Mouse (Mus musculus): ENCODE results near the gene Polr1e. TPM values are rescaled to one million over a fixed set of nuclear protein-coding genes. Genes with fewer than 3 reads are reported as not detected.

The Polr1e gene
- polyA plus RNA-seq, 1 experiment from 2014 or later = 52.1 TPM

DNA sequence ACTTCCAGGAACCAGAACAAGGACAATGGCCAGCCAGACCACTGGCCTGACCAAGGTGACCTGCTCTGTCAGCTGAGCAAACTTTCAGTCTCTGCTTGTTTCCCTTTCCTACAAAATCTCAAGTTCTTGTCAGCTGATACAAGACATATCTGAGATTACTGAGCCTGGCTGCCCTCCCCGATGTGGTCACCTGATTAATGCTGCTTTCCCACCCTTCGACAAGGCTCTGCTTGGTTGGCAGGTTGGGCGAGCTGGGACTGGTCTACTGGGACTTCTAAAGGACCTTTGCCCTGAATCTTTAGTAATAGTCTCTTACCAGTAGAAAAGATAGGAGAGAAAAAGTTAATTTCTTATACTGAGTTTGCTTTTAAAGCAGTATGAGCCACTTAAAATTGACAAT, 12.9 kb upstream of the Polr1e start:
- H3K4me1 ChIP-seq (replicated peaks) = peaks cover 9% of the 10 kb centered on the region
- H3K4me2 ChIP-seq = no peak overlapping the region
- WGBS = 84% methylated on average over 3 of the region's 3 CpGs

DNA sequence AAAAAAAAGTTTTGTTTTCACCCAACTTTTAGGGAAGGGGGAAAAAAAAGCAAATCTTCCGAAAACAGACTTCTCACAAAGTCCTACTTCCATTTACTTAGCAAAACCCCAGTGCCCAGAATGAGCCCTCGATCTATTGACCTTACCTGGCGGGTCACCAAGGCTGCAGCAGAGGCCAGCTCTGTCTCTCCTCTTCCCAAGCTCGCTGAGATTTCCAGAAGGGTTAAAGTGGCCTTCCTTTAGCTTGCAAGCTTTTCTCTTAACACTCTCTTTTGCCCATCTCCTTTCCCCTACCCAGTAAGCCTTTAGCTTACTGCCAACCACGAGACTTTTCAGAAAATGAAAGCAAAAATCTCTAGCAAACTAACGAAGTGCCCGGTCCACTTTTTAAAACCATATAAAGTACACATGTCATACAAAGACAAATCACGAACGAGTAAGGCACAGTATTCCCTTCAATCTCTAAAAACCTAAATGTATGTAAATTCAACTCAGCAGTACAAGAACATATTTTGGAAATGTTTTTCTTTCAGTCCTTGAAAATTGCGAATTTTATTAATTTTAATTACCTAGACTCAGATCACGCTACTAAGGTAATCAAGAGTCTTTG, 7.5 kb upstream of the Polr1e start:
- H3K4me3 ChIP-seq (replicated peaks) = peak overlapping the region; percentile 71
- WGBS = 11% methylated on average over 11 of the region's 11 CpGs
- no peaks in the 10 kb centered on the region for H3K27me3 ChIP-seq
- peaks cover 8% of the 10 kb centered on the region for H3K36me3 ChIP-seq
- H3K27ac ChIP-seq = peak overlapping the region; percentile 98
- H3K9me3 ChIP-seq = no peaks in the 10 kb centered on the region
- H3K9ac ChIP-seq (replicated peaks) = peak overlapping the region; percentile 85
- ATAC-seq (ENCODE audit: insufficient number of reproducible peaks, insufficient read depth, low FRiP score, low TSS enrichment, low read depth) = no peak
- H3K4me1 ChIP-seq (replicated peaks) = peaks cover 23% of the 10 kb centered on the region
- H3K4me2 ChIP-seq = peak overlapping the region; percentile 78

More for the DNA sequence above, 12.9 kb upstream of the Polr1e start:
- ATAC-seq (ENCODE audit: insufficient number of reproducible peaks, insufficient read depth, low FRiP score, low TSS enrichment, low read depth) = no peak
- H3K9ac ChIP-seq (replicated peaks) = no peak overlapping the region
- no peak overlapping the region for H3K4me3 ChIP-seq (replicated peaks)
- no peaks in the 10 kb centered on the region for H3K27me3 ChIP-seq
- H3K27ac ChIP-seq = no peak overlapping the region
- peaks cover 12% of the 10 kb centered on the region for H3K36me3 ChIP-seq
- H3K9me3 ChIP-seq = no peaks in the 10 kb centered on the region

DNA sequence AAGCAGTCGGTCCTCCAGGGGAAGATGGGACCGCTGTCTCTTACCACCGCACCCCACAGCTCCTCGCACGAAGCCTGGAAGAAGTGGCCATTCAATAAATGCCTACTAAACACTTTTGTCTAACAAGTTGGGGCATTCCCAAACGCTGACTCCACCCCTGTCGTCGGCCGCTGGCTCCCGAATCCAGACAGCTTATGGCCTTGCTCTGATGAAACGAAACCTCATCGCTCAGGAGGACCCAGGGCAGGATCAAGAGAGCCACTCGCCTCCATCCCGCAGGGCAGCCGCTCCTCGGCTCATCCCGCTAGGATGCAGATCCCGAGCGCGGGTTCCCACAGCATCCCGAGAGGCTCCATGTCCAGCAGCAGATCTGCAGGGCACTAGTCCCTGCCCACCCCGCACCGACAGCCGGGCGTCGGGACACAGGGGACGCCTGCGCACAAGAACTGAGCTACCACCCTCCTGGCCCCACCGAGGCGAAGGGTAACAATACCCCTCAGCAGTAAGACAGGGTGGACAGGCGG, 6.7 kb upstream of the Polr1e start:
- ATAC-seq (ENCODE audit: insufficient number of reproducible peaks, insufficient read depth, low FRiP score, low TSS enrichment, low read depth) = peak; percentile 80
- Histone ChIP-seq H3K36me3 (peaks cover 4% of the 10 kb centered on the region), H3K4me1 (replicated peaks) (peaks cover 23% of the 10 kb centered on the region), H3K27ac (peak overlapping the region; percentile 98), H3K9me3 (no peaks in the 10 kb centered on the region), H3K9ac (replicated peaks) (peak overlapping the region; percentile 85), H3K4me3 (replicated peaks) (peak overlapping the region; percentile 71), H3K4me2 (peak overlapping the region; percentile 78), H3K27me3 (no peaks in the 10 kb centered on the region)
- under 1% methylated on average over 31 of the region's 31 CpGs for WGBS

DNA sequence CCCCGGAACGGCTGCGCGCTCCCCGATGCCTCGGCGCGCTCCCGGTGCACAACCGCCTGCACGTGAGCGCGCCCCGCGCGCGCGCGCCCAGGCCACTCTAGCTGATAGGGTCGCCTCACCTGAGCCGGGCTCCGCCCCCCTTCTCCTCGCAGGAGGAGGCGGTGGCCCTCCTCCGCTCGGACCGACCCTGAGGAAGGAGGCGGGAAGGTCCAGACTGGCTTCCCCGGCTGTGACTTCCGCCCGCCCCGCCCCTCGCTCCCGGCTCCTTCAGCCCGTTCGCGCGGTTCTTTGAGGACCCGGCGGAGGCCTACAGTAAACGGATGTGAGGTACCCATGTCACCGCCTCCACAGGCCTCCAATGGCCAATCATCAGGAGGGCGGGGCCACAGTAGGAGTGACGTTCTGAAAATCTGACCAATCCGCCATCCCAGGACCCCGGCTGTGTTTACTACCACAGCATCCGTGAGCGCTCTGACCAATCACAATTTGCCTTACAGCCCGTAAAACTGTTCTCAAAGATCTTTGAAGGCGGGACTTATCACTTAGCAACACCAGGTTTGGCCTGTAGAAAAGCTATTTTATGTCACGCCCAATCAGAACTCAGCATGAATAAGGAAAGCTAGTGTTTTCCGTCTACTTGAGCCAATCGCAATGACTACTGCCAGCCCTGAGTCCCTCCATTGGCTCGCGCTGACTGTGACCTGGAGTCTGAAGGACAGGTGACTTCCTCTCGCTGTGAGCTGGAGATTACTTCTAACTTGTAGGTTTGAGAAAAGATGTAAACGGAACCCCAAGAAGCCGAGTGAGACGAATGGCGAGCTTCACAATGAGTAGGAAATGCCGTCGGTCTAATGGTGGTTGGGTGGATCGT, 6.0 kb upstream of the Polr1e start, which contains the start of gene Zbtb5:
Gene Zbtb5 (minus strand): TSS at position 308 of the 871 bp plus-strand sequence.
- peaks cover 23% of the 10 kb centered on the region for H3K4me1 ChIP-seq (replicated peaks)
- peak within 1 kb of the TSS; percentile 71 for H3K4me3 ChIP-seq (replicated peaks)
- peak within 1 kb of the TSS; percentile 98 for H3K27ac ChIP-seq
- WGBS = under 1% methylated on average over 63 of the region's 63 CpGs
- no peaks in the 10 kb centered on the region for H3K27me3 ChIP-seq
- peak within 1 kb of the TSS; percentile 85 for H3K9ac ChIP-seq (replicated peaks)
- H3K4me2 ChIP-seq = peak within 1 kb of the TSS; percentile 79
- H3K9me3 ChIP-seq = no peaks in the 10 kb centered on the region
- no peaks in the 10 kb centered on the region; the same call in 1 of the 2 replicates for H3K36me3 ChIP-seq
- ATAC-seq (ENCODE audit: insufficient number of reproducible peaks, insufficient read depth, low FRiP score, low TSS enrichment, low read depth) = peak; percentile 98

DNA sequence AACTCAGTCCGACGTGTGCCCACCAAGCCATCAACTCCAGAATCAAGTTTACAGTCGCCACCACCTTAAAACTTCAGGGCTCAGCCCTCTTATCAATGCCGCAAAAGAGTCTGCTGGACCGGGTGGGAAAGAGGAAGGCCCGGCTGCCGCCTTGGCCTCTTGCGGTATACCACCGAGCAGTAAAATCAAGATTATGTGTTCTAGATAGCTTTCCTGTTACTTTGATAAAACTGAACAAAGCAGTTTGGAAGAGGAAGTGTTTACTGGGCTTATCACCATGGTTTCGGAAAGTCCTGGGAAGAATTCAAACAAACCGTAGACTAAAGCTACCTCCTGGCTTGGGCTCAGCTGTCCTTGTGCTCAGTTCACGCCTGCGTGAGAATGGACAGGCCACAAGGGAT, 5.4 kb upstream of the Polr1e start:
- Histone ChIP-seq H3K27me3 (no peaks in the 10 kb centered on the region), H3K9ac (replicated peaks) (peak overlapping the region; percentile 71), H3K4me3 (replicated peaks) (peak overlapping the region; percentile 69), H3K4me2 (peak overlapping the region; percentile 79), H3K36me3 (no peaks in the 10 kb centered on the region; the same call in 1 of the 2 replicates), H3K9me3 (no peaks in the 10 kb centered on the region), H3K27ac (peak overlapping the region; percentile 84), H3K4me1 (replicated peaks) (peaks cover 23% of the 10 kb centered on the region)
- ATAC-seq (ENCODE audit: insufficient number of reproducible peaks, insufficient read depth, low FRiP score, low TSS enrichment, low read depth) = no peak
- WGBS = 2% methylated on average over 13 of the region's 13 CpGs

DNA sequence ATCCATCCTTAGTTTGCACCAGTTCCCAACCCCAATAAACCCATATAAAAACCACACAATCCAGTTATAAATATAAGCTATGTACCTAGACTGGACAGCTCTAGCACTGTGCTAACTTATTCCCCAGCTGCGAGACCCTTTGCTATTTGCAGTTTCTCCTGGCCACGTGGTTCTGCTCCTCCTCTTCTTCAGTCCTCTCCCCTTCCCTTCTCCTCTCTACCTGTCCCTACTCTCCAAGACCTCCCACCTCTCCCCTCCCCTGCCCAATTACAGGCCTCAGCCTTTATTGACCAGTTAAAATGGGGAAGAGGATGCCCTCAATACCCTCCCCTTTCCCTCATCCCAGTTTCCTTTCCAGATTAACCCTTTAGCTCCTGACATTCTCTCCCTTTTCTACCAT, 4.8 kb upstream of the Polr1e start:
- Histone ChIP-seq H3K4me2 (peak overlapping the region; percentile 79), H3K9me3 (no peaks in the 10 kb centered on the region), H3K4me3 (replicated peaks) (peak overlapping the region; percentile 69), H3K27me3 (no peaks in the 10 kb centered on the region), H3K9ac (replicated peaks) (no peak overlapping the region), H3K36me3 (no peaks in the 10 kb centered on the region), H3K4me1 (replicated peaks) (peaks cover 23% of the 10 kb centered on the region), H3K27ac (no peak overlapping the region)
- ATAC-seq (ENCODE audit: insufficient number of reproducible peaks, insufficient read depth, low FRiP score, low TSS enrichment, low read depth) = no peak
- WGBS = 2% methylated on average over 2 of the region's 2 CpGs

DNA sequence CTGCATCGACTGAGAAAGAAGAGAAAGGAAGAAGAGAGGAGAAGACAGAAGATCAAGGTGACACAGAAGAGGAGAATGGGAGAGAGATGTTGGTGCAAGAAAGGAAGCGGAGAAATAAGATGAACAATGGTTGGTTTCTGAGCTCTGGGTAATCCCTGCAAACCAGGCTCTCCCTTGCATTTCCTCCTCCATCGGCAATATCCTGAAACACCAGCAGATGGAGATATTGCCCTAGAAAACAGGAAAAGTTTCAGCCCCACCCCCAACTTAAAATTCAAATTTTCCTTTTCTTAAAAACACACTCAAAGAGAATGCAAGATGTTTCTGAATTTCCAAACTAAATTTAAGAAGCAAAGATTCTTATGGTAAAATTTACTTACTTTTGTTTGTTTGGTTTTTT, 2.8 kb upstream of the Polr1e start:
- H3K27me3 ChIP-seq = no peaks in the 10 kb centered on the region
- H3K4me2 ChIP-seq = no peak overlapping the region
- H3K9ac ChIP-seq (replicated peaks) = no peak overlapping the region
- no peaks in the 10 kb centered on the region for H3K9me3 ChIP-seq
- H3K27ac ChIP-seq = no peak overlapping the region
- H3K4me3 ChIP-seq (replicated peaks) = no peak overlapping the region
- H3K4me1 ChIP-seq (replicated peaks) = peaks cover 28% of the 10 kb centered on the region
- 13% methylated on average over 3 of the region's 3 CpGs for WGBS
- H3K36me3 ChIP-seq = no peaks in the 10 kb centered on the region
- ATAC-seq (ENCODE audit: insufficient number of reproducible peaks, insufficient read depth, low FRiP score, low TSS enrichment, low read depth) = no peak

DNA sequence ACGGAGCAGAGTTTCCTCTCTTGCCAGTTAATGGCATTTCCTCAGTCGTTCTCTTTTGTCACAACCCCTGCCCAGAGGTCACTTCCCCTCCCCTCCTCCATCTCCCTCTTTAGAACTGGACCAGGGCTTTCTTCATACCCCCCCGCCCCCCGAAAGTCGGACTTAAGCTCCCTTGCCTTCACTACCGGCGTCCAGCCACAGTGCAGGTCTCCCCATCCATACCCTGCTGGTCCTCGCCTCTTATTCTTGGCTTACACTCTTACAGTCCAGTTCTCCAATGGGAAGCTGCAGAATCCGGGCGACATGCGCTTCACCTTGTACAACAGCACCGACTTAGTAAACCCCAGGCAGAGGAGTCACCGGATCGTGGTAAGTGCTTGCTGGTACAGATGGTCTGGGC, 626 bp downstream of the Polr1e start:
- no peak overlapping the region for H3K27ac ChIP-seq
- H3K9ac ChIP-seq (replicated peaks) = peak overlapping the region; percentile 70
- peaks cover 13% of the 10 kb centered on the region for H3K36me3 ChIP-seq
- H3K9me3 ChIP-seq = no peaks in the 10 kb centered on the region
- peaks cover 16% of the 10 kb centered on the region for H3K4me1 ChIP-seq (replicated peaks)
- peak overlapping the region; percentile 75 for H3K4me3 ChIP-seq (replicated peaks)
- no peaks in the 10 kb centered on the region for H3K27me3 ChIP-seq
- H3K4me2 ChIP-seq = peak overlapping the region; percentile 96
- 0 out of 2 replicates have a peak, but pooled peaks have one; percentile 32 for ATAC-seq (ENCODE audit: insufficient number of reproducible peaks, insufficient read depth, low FRiP score, low TSS enrichment, low read depth)
- 3% methylated on average over 14 of the region's 14 CpGs for WGBS

DNA sequence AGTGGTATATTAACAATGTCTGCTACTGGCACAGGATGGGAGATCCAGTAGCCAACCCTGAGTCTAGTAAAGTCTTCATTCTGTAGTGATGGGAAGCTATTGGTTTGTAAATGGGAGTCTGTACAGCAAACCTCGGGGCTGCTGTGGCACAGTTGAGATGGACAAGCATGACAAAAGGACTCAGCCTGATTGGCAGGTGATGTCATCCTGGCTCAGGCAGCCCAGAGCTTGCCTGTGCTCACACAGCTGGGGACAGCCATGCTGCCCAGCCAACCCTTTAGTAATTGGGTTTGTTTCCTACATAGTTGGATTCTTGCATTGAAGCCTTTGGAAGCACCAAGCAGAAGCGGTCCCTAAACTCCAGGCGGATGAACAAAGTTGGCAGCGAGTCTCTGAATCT, 8.1 kb downstream of the Polr1e start:
- no peak for ATAC-seq (ENCODE audit: insufficient number of reproducible peaks, insufficient read depth, low FRiP score, low TSS enrichment, low read depth)
- H3K27ac ChIP-seq = no peak overlapping the region
- 91% methylated on average over 4 of the region's 4 CpGs for WGBS
- H3K27me3 ChIP-seq = no peaks in the 10 kb centered on the region
- no peak overlapping the region for H3K4me3 ChIP-seq (replicated peaks)
- H3K9ac ChIP-seq (replicated peaks) = no peak overlapping the region
- no peak overlapping the region for H3K4me2 ChIP-seq
- peaks cover 79% of the 10 kb centered on the region for H3K36me3 ChIP-seq
- no peaks in the 10 kb centered on the region for H3K9me3 ChIP-seq
- H3K4me1 ChIP-seq (replicated peaks) = no peaks in the 10 kb centered on the region

DNA sequence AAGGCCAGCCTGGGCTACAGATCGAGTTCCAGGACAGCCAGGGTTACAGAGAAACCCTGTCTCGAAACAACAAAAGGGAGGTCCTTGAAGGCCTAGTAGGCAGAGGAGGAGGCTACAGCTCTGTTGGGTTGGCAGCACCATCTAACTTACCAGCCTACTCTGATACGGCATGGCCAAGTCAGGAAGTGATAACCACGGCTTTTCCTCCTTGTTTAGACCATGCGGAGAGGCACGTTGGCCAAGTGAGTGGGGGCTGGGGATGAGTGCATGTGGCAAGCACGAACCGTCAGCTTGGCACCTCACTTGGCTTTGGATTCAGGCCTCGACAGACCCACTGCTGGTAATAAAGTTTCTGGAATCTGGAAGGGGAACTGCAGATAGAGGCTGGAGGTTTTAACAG, 14.2 kb downstream of the Polr1e start:
- H3K27me3 ChIP-seq = no peaks in the 10 kb centered on the region
- no peak overlapping the region for H3K4me3 ChIP-seq (replicated peaks)
- peaks cover 99% of the 10 kb centered on the region for H3K36me3 ChIP-seq
- no peak overlapping the region for H3K27ac ChIP-seq
- no peak overlapping the region for H3K4me2 ChIP-seq
- no peak overlapping the region for H3K9ac ChIP-seq (replicated peaks)
- 92% methylated on average over 9 of the region's 9 CpGs for WGBS
- H3K4me1 ChIP-seq (replicated peaks) = no peaks in the 10 kb centered on the region
- no peak for ATAC-seq (ENCODE audit: insufficient number of reproducible peaks, insufficient read depth, low FRiP score, low TSS enrichment, low read depth)
- H3K9me3 ChIP-seq = no peaks in the 10 kb centered on the region

All from limb, embryonic 12.5 days (tissue).